Comparison of ENCODE assay signal across 7 mouse cellular contexts in genomic region chr1:37428911-37429310, GRCm38 (mm10). TPM values are rescaled to one million over a fixed set of nuclear protein-coding genes. Genes with fewer than 3 reads are reported as not detected.
A peak's percentile ranks its signal among the peaks of the same experiment; 100 is the strongest.
DNase-seq lines count a peak whose midpoint lies in the region; ATAC-seq and TF ChIP-seq lines count a peak whose summit lies in the region.

No protein-coding gene starts in this region.

- no peak for DNase-seq in spleen, adult 2 months (ENCODE audit: low read depth in 1 of 2, low spot score in 2 of 2)
- no peak for DNase-seq in spleen, postnatal 14 days (ENCODE audit: low spot score in 2 of 2)
- DNase-seq in thymus, adult 2 months, result no peak
- DNase-seq in left cerebral cortex, postnatal 14 days (ENCODE audit: low spot score in 2 of 2), result no peak

- H3K27ac ChIP-seq in spleen, adult 2 months (ENCODE audit: insufficient read depth, low read length), result no peak overlapping the region
- no peak overlapping the region for H3K27ac ChIP-seq in embryonic fibroblast, embryonic 13.5 days (ENCODE audit: insufficient read depth, low read length)
- H3K27ac ChIP-seq in intestine, postnatal 0 days (ENCODE audit: low read depth, low read length), result peak overlapping the region; percentile 92; the same call in 1 of the 2 replicates
- H3K27ac ChIP-seq in neural tube, embryonic 15.5 days (replicated peaks), result peak overlapping the region; percentile 76; the same call in 1 of the 2 replicates
- H3K27ac ChIP-seq in thymus, adult 2 months (ENCODE audit: control insufficient read depth, insufficient read depth, low read length), result no peak overlapping the region

- no peak for ATAC-seq in intestine, postnatal 0 days
- no peak for ATAC-seq in neural tube, embryonic 15.5 days (ENCODE audit: low FRiP score)

- 0 out of 2 replicates have a peak overlapping the region, but pooled peaks have one; percentile 89 for H3K4me3 ChIP-seq in spleen, adult 2 months (ENCODE audit: extremely low read depth, insufficient read depth, insufficient read length)
- peak overlapping the region; percentile 87 for H3K4me3 ChIP-seq in embryonic fibroblast, embryonic 13.5 days (ENCODE audit: insufficient read depth, low read length)
- peak overlapping the region; percentile 87 for H3K4me3 ChIP-seq in intestine, postnatal 0 days (ENCODE audit: low read depth, low read length)
- peak overlapping the region; percentile 98 for H3K4me3 ChIP-seq in neural tube, embryonic 15.5 days (replicated peaks)
- H3K4me3 ChIP-seq in thymus, adult 2 months (ENCODE audit: control insufficient read depth, insufficient read depth, low read length), result no peak overlapping the region

- H3K36me3 ChIP-seq in spleen, adult 2 months (ENCODE audit: control insufficient read depth, insufficient read depth, low read length), result peaks cover 8% of the 10 kb centered on the region
- H3K36me3 ChIP-seq in intestine, postnatal 0 days (ENCODE audit: control insufficient read depth, insufficient read depth), result peaks cover 27% of the 10 kb centered on the region
- H3K36me3 ChIP-seq in neural tube, embryonic 15.5 days, result peaks cover 49% of the 10 kb centered on the region
- H3K36me3 ChIP-seq in thymus, adult 2 months (ENCODE audit: control insufficient read depth, insufficient read depth, low read length), result peaks cover 17% of the 10 kb centered on the region

- TF ChIP-seq CTCF in spleen, adult 2 months (IDR thresholded peaks at IDR 0.05; ENCODE audit: extremely low read depth, insufficient read depth, insufficient read length, insufficient replicate concordance), result no peak
- TF ChIP-seq CTCF in embryonic fibroblast, embryonic 13.5 days (IDR thresholded peaks at IDR 0.05; ENCODE audit: borderline replicate concordance, insufficient read depth, low read length), result no peak
- TF ChIP-seq CTCF in intestine, postnatal 0 days (IDR thresholded peaks at IDR 0.05; ENCODE audit: low read depth), result no peak
- no peak for TF ChIP-seq CTCF in thymus, adult 2 months (IDR thresholded peaks at IDR 0.05; ENCODE audit: borderline replicate concordance, control insufficient read depth, extremely low read depth, insufficient read depth, low read length, poor library complexity)

- H3K27me3 ChIP-seq in spleen, adult 2 months (ENCODE audit: control insufficient read depth, insufficient read depth, low read length), result no peaks in the 10 kb centered on the region
- no peaks in the 10 kb centered on the region for H3K27me3 ChIP-seq in intestine, postnatal 0 days (replicated peaks; ENCODE audit: control insufficient read depth, insufficient read depth, low read length)
- H3K27me3 ChIP-seq in neural tube, embryonic 15.5 days (replicated peaks), result no peaks in the 10 kb centered on the region
- H3K27me3 ChIP-seq in thymus, adult 2 months (ENCODE audit: control insufficient read depth, insufficient read depth, low read length), result no peaks in the 10 kb centered on the region

- H3K9me3 ChIP-seq in intestine, postnatal 0 days (ENCODE audit: control insufficient read depth), result 0 out of 2 replicates have a peak, but pooled peaks cover 3% of the 10 kb centered on the region
- H3K9me3 ChIP-seq in neural tube, embryonic 15.5 days (replicated peaks), result no peaks in the 10 kb centered on the region

- no peak overlapping the region for H3K9ac ChIP-seq in intestine, postnatal 0 days (ENCODE audit: low read depth, low read length)
- peak overlapping the region; percentile 93 for H3K9ac ChIP-seq in neural tube, embryonic 15.5 days (replicated peaks)

- no peak for TF ChIP-seq POLR2A in spleen, adult 2 months (IDR thresholded peaks at IDR 0.05; ENCODE audit: low read depth, low read length)
- no peak for TF ChIP-seq POLR2A in embryonic fibroblast, embryonic 13.5 days (IDR thresholded peaks at IDR 0.05; ENCODE audit: low read depth, low read length)
- TF ChIP-seq POLR2A in thymus, adult 2 months (IDR thresholded peaks at IDR 0.05; ENCODE audit: control insufficient read depth, extremely low read depth, insufficient read depth, low read length, poor library complexity), result no peak

- peak overlapping the region; percentile 84 for H3K4me2 ChIP-seq in intestine, postnatal 0 days (replicated peaks; ENCODE audit: low read depth)
- H3K4me2 ChIP-seq in neural tube, embryonic 15.5 days, result peak overlapping the region; percentile 94

- 69% methylated on average over 2 of the region's 2 CpGs for WGBS in spleen, adult 2 months
- WGBS in intestine, postnatal 0 days, result 39% methylated on average over 2 of the region's 2 CpGs
- WGBS in neural tube, embryonic 15.5 days, result 74% methylated on average over 2 of the region's 2 CpGs
- WGBS in thymus, adult 2 months, result 76% methylated on average over 2 of the region's 2 CpGs

- peaks cover 9% of the 10 kb centered on the region; the same call in 1 of the 2 replicates for H3K4me1 ChIP-seq in spleen, adult 2 months (ENCODE audit: control insufficient read depth, insufficient read depth, insufficient read length)
- peaks cover 8% of the 10 kb centered on the region for H3K4me1 ChIP-seq in embryonic fibroblast, embryonic 13.5 days (ENCODE audit: control insufficient read depth, insufficient read depth, low read length)
- no peaks in the 10 kb centered on the region; the same call in none of the 2 replicates for H3K4me1 ChIP-seq in intestine, postnatal 0 days (replicated peaks; ENCODE audit: control insufficient read depth, insufficient read depth, low read length)
- peaks cover 40% of the 10 kb centered on the region for H3K4me1 ChIP-seq in neural tube, embryonic 15.5 days
- H3K4me1 ChIP-seq in thymus, adult 2 months (replicated peaks; ENCODE audit: control insufficient read depth, insufficient read depth, low read length), result peaks cover 14% of the 10 kb centered on the region

- intact Hi-C loops in left cerebral cortex, postnatal 14 days (cut with DNase I), result no loop called here

RNA-seq across cellular contexts. Expression of gene Coa5, which starts 1.0 kb away (rescaled TPM):
- 27.7 and 30.8 TPM in 2 replicates for polyA plus RNA-seq in spleen, adult 2 months (2012; rRNA removed)
- 70.2 and 76.7 TPM in 2 replicates for polyA plus RNA-seq in embryonic fibroblast, embryonic 13.5 days (2011; ENCODE audit: insufficient read length, low read depth, missing spikeins)
- polyA plus RNA-seq in intestine, postnatal 0 days (2015; fragmentation: Nextera tagmentation; extraction: Ambion mirVana), result 33.4 and 33.9 TPM in 2 replicates
- 59.6 and 62.3 TPM in 2 replicates for polyA plus RNA-seq in neural tube, embryonic 15.5 days (2015; fragmentation: Nextera tagmentation; extraction: Ambion mirVana)
- 56.3 and 61.3 TPM in 2 replicates for polyA plus RNA-seq in thymus, adult 2 months (2012; rRNA removed)
- 10 to 100 TPM; 44.9 to 45.1 TPM for total RNA-seq in left cerebral cortex, postnatal 14 days (2021)

RNA-seq across cellular contexts. Expression of gene Unc50, which starts 1.0 kb away (rescaled TPM):
- 32.7 and 35.2 TPM in 2 replicates for polyA plus RNA-seq in spleen, adult 2 months (2012; rRNA removed)
- polyA plus RNA-seq in embryonic fibroblast, embryonic 13.5 days (2011; ENCODE audit: insufficient read length, low read depth, missing spikeins), result 65.1 and 82.8 TPM in 2 replicates
- 121 and 132 TPM in 2 replicates for polyA plus RNA-seq in intestine, postnatal 0 days (2015; fragmentation: Nextera tagmentation; extraction: Ambion mirVana)
- 118 and 123 TPM in 2 replicates for polyA plus RNA-seq in neural tube, embryonic 15.5 days (2015; fragmentation: Nextera tagmentation; extraction: Ambion mirVana)
- 40.7 and 49.1 TPM in 2 replicates for polyA plus RNA-seq in thymus, adult 2 months (2012; rRNA removed)
- total RNA-seq in left cerebral cortex, postnatal 14 days (2021), result 10 to 100 TPM; 60.1 to 61.2 TPM

Comparison
In these comparisons a context has a peak if more than half of its experiments do, and no peak if none do; other contexts are left out.
1. H3K27ac ChIP-seq: peak in intestine, postnatal 0 days (single experiment) and neural tube, embryonic 15.5 days (single experiment); none in spleen, adult 2 months (single experiment), embryonic fibroblast, embryonic 13.5 days (single experiment) and thymus, adult 2 months (single experiment).